ENCODE assay signal across 1 mouse cellular context in the genomic region with DNA sequence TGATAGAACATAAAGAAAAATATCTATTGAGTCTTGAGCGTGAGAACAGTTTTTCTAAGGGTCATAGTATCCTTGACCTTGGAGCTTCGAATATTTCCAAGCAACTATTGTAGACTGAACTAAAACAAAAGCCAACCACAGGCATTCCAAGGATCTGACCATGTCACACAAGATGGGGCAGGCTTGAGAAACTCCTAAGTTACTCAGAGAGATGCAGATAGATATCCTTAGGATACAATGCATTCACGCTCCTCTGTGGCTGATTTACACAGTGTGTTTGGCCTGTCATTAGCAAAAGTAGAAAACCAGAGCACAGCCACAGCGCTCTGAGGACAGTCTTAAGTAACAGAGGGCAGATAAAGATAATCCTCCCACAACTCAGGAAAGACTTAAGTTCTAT.
TF ChIP-seq lines count a peak whose summit lies in the region.

No protein-coding gene starts in this region.

TF ChIP-seq in MEL, 35 proteins besides CTCF, POLR2A, EP300 and RAD21 (continued from another document):
- TF ChIP-seq MAX (IDR thresholded peaks at IDR 0.05; ENCODE audit: low read length) = no peak
- TF ChIP-seq MAZ (IDR thresholded peaks at IDR 0.05; ENCODE audit: low read depth, low read length) = no peak
- no peak for TF ChIP-seq MYC (IDR thresholded peaks at IDR 0.05; ENCODE audit: low read depth, low read length)
- TF ChIP-seq GATA1 (IDR thresholded peaks at IDR 0.05; ENCODE audit: low read depth, low read length) = no peak
TF ChIP-seq in MEL: peak in this region for 0.
